Mouse (Mus musculus) NIH3T3 (cell line): ENCODE data around the gene Tm9sf2.

Experiments
- DNase-seq: peaks from one replicate; pipeline ENCODE4 v3.0.0-alpha.2; 2012; ENCODE audit warnings: low read depth

Tm9sf2 gene

DNA sequence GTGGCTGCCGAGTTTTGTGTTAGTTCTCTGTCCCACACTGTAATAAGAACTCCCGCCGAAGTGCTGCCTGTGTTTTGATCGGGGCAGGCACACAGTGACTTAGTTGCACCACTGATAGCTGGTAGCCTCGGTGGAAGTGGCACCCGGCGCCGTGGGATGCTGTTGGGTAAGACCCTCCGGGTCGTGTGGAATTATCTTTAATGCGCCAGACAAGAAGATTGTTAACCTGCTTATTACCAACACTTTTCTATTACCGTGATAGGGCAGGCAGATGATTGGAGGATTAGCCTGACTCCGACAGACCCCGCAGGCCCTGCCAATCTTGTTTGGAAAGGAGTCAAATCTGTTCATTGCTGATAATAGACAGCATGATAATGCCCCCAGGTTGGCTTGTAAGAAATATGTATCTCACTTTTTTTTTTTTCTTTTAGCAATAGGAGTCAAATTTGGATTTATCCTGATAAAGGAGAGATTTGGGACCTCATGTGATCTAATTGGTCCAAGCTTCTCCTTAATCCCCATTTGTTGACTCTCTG lies 69.5 kb downstream of the Tm9sf2 start:
- no peak for DNase-seq

DNA sequence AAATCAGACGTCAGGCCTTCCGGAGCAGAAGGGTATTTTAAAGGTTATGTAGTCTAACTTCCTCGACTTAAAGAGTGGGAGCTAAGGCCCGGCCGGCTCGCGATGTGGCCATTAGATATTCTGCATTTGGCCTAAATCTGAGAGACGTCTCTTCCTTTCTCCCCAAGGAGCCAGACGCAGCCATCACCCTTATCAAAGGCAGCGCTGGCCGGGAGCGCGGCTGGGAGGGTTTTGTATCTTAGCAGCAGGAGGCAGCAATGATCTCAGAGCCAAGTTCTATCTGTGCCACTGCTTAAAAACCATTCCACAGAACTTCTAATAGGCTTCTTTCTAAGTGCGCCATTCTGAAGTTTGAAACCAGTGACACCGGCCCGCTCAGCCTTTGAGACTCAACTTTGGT lies 72.4 kb downstream of the Tm9sf2 start:
- no peak for DNase-seq

DNA sequence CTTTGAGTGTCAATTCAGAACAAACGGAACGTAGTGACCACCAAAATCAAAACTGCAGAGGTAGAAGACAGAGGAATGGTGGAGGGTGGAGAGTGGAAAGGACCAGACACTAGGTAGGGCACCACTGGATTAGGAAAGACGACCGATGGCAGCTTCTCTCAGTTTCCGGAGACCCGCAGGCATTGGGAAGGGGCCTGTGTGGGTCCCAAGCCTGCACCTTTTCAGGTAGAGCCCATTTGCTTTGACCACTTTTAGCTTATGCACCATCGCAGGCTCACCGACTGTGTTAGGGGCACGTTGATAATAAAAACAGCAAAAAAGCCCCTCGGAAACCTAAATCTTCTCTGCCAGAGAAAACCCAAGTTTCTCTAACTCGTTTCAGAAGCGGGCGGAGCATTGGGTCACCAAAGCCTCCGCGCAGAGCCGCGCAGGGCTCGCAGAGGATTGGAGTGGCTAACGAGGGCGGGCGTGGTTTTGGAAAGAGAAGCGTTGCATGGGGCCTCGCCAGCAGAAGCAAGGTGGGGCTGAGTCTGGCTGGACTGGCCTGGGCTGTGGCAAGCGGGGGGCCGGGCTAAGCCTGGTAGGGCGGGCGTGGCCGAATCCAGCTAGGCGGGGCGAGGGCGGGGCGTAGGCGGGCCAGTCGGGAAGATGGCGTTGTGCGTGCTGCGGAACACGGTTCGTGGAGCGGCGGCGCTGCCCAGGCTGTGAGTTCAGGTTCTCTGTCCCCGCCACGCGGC lies 74.4 kb downstream of the Tm9sf2 start, which contains the start of gene Clybl:
TSS of gene Clybl (plus strand) at position 627 of the 737 bp plus-strand sequence.
- peak; percentile 96 for DNase-seq

DNA sequence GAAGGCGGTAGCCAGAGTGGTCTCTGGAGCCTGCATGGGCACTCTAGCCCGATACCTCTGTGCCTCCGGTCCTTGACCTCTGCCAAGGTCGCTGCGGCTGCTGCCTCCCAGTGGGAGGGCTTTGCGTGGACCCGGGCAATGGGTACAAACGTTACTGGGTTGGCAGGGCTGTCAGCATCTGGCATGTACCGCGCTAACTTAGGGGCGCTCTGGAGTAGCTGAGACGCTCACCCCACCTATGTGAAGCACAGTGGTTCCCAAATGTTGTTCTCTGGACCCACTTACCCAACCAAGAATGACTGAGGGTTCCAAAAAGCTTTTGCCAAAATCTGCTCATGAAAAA lies 74.9 kb downstream of the Tm9sf2 start:
- DNase-seq: no peak

DNA sequence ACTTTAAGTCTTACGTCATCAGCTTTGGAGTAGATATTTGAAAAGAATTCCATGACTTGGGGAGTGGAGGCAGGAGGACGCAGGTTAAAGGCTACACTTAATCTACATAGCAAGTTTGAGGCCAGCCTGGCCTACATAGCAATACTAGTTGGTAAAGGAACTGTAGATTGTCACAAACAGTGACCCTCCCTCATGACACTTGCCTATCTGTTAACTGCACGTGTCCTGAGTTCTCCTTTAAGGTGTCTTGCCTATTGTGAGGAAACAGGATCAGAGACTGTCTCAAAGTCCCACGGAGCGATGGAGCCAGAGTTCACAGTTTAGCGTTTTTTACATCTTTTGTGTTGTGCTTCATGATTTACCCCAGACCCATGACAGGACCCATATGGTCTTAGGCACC lies 75.4 kb downstream of the Tm9sf2 start:
- no peak for DNase-seq

DNA sequence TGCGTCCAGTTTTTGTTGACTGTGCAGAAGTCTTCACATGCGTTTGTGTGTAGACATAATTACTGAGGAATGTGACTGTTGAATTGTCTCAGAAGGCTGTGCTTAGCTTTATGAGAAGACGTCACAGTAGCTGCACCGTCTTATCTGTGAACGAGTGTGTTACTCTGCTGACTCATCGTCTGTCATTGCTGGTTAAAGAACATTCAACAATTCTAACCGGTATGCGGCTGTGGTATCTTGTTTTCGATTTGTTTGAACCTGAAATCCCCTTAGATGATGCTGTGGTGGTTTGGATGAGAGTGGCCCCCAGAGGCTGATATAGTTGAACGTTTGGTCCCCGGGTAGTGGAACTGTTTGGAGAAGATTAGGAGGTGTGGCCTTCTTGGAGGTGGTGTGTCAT lies 77.1 kb downstream of the Tm9sf2 start:
- no peak for DNase-seq

DNA sequence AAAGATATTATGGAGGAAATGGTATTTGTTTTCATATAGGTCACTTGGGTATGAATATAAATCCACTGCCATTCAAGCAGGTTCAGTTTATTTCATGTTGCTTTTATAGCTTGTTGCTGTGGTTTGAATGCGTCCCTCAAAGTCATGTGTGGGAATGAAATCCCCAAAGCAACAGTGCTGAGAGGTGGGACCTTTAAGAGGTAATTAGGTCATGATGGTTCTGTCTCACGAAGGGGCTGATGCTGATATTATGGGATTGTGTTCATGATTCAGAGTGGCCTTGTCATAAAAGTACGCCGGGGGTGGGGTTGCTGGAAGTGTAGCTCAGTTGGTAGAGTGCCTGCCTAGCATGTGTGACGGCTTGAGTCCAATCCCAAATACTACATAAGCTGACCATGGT lies 81.4 kb downstream of the Tm9sf2 start:
- no peak for DNase-seq

DNA sequence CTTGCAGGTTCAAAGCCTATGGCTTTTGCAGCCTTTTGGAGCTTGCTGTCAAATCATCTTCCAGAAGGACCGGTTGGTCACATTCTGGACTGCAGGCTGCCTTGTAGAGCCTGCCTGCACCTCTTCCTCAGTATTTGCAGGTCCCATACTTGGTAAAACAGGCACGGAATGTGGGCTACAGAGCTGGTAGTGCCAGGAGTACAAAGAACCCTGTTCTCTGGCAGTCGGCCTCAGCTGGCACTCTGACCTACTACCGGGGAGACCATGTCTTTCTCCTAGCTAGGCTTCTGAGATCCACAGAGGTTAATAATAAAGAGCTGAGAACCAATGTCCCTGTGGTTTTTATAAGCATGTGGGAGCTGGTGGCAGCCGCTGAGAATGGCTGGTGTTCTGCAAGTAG lies 83.1 kb downstream of the Tm9sf2 start:
- DNase-seq: no peak

DNA sequence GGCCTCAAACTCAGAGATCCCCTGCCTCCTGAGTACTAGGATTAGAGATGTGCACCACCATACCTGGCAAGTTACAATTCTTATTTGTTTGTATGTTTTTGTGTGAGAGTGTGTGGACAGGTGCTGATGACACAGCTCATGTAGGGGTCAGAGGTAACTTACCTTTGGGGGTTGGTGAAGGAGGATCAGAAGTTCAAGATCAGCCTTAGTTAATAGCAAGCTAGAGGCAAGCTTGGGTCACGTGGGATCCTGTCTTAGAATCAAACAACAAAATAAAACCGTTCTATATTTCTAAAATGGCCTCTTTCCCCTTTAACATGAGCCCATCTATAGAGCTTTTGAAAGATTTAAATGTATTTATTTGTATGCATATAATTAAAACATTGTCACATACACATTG lies 83.7 kb downstream of the Tm9sf2 start:
- no peak for DNase-seq

DNA sequence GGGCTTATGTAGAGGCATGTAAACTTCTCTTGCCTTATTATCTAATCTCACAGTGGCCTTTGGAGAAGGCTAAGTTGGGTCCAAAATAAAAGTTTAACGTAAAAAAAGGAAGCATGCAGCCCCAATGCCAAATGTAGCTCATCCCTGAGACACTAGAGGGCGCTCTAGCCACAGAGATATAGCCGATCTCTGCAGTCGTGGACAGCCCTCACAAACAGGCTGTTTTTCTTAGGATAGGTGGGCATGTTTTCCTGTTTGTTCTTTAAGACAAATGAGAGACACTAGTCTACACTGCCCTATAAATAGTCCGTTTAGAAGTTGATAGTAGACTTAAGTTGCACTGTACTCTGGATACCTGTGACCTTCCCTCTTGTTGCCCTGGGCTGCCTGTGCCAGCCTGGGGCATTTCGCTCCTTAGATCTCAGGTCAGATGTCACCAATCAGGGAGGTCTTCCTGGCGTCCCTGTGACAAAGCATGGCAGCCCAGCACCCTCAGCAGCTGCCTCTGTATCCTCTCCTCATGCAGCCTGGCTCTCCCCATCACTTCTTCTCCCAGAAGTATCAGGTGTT lies 84.2 kb downstream of the Tm9sf2 start:
- peak; percentile 80 for DNase-seq

DNA sequence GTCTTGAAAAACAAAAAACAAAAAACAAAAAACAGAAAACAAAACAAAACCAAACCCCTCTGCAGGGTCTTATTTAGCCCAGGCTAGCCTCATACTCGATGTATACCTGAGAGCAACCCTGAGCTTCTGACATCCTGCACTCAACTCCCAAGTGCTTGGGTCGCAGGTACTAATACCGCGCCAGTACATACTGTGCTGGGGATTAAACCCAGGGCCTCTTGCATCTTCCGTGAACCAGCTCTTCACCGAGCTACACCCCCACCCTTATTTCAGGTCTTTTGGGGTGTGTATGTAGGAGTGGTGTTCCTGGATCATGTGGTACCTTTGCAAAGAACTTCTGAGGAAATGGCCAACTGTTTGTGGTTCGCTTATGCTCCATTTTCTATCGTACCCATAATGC lies 87.8 kb downstream of the Tm9sf2 start:
- DNase-seq: no peak

DNA sequence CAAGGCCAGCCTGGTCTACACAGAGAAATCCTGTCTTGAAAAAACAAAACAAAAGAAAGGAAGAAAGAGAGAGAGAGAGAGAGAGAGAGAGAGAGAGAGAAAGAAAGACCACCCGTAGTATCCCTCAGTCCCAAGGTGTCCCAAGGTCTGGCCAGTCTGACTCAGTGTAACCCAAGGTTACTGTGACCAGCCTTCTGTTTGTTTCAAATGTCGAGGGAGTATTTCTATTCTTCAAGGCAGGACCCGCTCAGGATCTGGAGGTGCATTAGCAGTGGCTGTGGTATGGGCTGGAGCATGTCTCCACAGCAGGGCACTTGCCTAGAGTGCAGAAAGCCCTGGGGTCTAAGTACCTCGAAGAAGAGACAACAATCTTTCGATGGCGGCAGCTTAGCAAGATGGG lies 90.0 kb downstream of the Tm9sf2 start:
- DNase-seq: no peak

DNA sequence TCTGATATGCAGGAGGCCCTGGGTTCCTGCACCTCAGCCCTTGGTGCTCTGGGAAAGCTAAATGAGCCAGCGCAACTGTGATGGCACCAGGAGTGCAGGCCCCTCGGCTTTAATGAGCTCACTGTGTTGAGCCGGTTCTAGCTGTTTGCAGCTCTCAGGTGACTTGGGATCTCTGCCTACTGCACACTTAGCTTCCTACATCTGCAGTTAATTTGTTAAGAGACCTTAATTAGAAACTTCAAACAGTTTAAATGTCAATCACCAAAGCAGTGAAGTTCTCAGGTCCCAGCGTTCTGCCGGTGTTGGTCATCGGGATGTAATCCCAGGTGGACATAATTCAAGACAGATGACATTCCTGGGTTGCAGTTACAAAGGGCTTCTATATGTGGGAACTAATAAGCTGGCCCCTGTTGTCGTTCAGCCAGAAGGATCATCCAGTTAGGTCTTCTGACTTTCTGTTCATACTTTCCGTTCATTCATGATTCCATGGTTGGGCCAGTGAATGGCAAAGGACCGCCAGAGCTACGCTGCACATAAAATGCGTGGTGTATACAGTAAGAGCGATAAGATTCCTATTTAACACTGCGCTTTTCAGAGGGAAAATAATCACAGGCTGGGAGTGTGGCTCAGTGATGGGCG lies 93.5 kb downstream of the Tm9sf2 start:
- DNase-seq: no peak

DNA sequence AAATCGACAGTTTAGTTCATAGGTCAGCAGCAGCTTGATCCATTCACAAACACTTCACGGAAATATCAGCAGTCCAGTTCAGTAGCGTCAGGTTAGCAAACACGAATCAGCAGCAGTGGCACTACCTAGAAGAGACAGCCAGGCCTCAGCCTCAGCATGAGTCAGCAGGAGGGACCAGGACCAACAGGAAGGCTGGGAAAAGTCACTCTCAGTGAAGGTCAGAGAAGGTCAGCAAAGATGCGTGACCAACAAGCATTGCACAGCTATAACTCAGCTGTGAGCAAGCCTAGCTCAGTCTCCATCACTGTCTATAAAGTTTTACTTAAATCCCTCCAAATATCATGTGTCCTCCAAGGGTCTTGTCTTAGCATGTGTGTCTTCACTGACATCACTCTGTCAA lies 102.3 kb downstream of the Tm9sf2 start:
- no peak for DNase-seq
